Mouse (Mus musculus): ENCODE results near the gene Smug1.

GRCm38 (mm10) chr15:103115256-103115655 lies 51.6 kb downstream of the Smug1 start:
- TF ChIP-seq CHD2 (IDR thresholded peaks at IDR 0.05; ENCODE audit: low read depth, low read length) (no peak), ZC3H11A (IDR thresholded peaks at IDR 0.05; ENCODE audit: borderline replicate concordance, low read depth, low read length) (no peak), ZNF384 (IDR thresholded peaks at IDR 0.05; ENCODE audit: low read depth, low read length) (no peak), HCFC1 (IDR thresholded peaks at IDR 0.05; ENCODE audit: borderline replicate concordance, insufficient read depth, low read length) (no peak)

All from ES-E14 (cell line).